Mouse (Mus musculus) ES-E14 (cell line): ENCODE results near the gene Hoxd11.

Experiments
- CHD2 ChIP-seq: IDR thresholded peaks from 2 replicates; pipeline ENCODE4 v1.6.1; 2014; ENCODE audit warnings: mild to moderate bottlenecking, low read depth, low read length, inconsistent platforms
- HCFC1 ChIP-seq: IDR thresholded peaks from 2 replicates; pipeline ENCODE4 v1.6.1; 2012; ENCODE audit warnings: low read length, inconsistent platforms, borderline replicate concordance; ENCODE audit not compliant: insufficient read depth
- MAFK ChIP-seq: IDR thresholded peaks from 2 replicates; pipeline ENCODE4 v1.6.1; 2014; ENCODE audit warnings: mild to moderate bottlenecking, low read depth, low read length, inconsistent platforms; ENCODE audit not compliant: insufficient read depth
- ZC3H11A ChIP-seq: IDR thresholded peaks from 2 replicates; pipeline ENCODE4 v1.6.1; 2012; ENCODE audit warnings: low read depth, mild to moderate bottlenecking, inconsistent platforms, low read length, borderline replicate concordance

GRCm38 (mm10) chr2:74695813-74696430, 16.6 kb downstream of the Hoxd11 start:
- TF ChIP-seq MAFK (no peak), HCFC1 (no peak), ZC3H11A (no peak), CHD2 (no peak)
